Mouse (Mus musculus): ENCODE results near the gene Gm3460.
"Not testable (repeated sequence)": the region's sequence is repeated elsewhere in the genome, so short reads cannot be mapped to it uniquely, and the experiment has no call there.

- TF ChIP-seq CTCF, POLR2A (IDR thresholded peaks at IDR 0.05; ENCODE audit: extremely low read depth, insufficient read depth, low read length): not testable (repeated sequence)
These were observed at the start of gene Gm3460 for GRCm38 (mm10) chr14:6622318-6622717.

Measured in cortical plate, adult 2 months (tissue).